Mouse (Mus musculus) testis, adult 2 months (tissue): ENCODE data around the gene Filip1l. TPM values are rescaled to one million over a fixed set of nuclear protein-coding genes. Genes with fewer than 3 reads are reported as not detected.

Experiments used
- H3K27ac ChIP-seq: fragments of 200-500 bp; 2 replicates; pipeline ENCODE4 v1.5.1; 2012; ENCODE audit warnings: low read depth, low read length; ENCODE audit not compliant: control insufficient read depth, insufficient read depth
- H3K27me3 ChIP-seq: fragments of 200-500 bp; 2 replicates; pipeline ENCODE4 v1.6.1; 2012; ENCODE audit warnings: mild to moderate bottlenecking, low read length, moderate library complexity; ENCODE audit not compliant: control insufficient read depth, insufficient read depth
- H3K36me3 ChIP-seq: fragments of 200-500 bp; 2 replicates; pipeline ENCODE4 v1.6.1; 2012; ENCODE audit warnings: mild to moderate bottlenecking, low read length; ENCODE audit not compliant: control insufficient read depth, insufficient read depth
- H3K4me1 ChIP-seq: fragments of 200-500 bp; 2 replicates; pipeline ENCODE4 v1.6.1; 2012; ENCODE audit warnings: low read length; ENCODE audit not compliant: control insufficient read depth, insufficient read depth
- H3K4me3 ChIP-seq: fragments of 200-500 bp; 2 replicates; pipeline ENCODE4 v1.5.1; 2012; ENCODE audit warnings: low read depth, mild to moderate bottlenecking, low read length, moderate library complexity, mixed read lengths; ENCODE audit not compliant: control insufficient read depth
- CTCF ChIP-seq: fragments of 200-500 bp; IDR thresholded peaks from 2 replicates; pipeline ENCODE4 v1.5.1; 2012; ENCODE audit warnings: low read depth, mild to moderate bottlenecking, inconsistent platforms, low read length, moderate library complexity; ENCODE audit not compliant: control insufficient read depth, insufficient read depth, insufficient replicate concordance
- POLR2A ChIP-seq: fragments of 200-500 bp; IDR thresholded peaks from 2 replicates; pipeline ENCODE4 v1.6.1; 2012; ENCODE audit warnings: low read depth, mild to moderate bottlenecking, inconsistent platforms, low read length, moderate library complexity; ENCODE audit not compliant: control insufficient read depth
- polyA plus RNA-seq: library from polyadenylated mRNA; depleted of rRNA; stranded (reverse); fragments of >200 nt; gene quantifications from 2 replicates; pipeline ENCODE4 v1.2.3, GENCODE M21; 2012

The Filip1l gene
- polyA plus RNA-seq, 1 experiment: 1.2 TPM

DNA sequence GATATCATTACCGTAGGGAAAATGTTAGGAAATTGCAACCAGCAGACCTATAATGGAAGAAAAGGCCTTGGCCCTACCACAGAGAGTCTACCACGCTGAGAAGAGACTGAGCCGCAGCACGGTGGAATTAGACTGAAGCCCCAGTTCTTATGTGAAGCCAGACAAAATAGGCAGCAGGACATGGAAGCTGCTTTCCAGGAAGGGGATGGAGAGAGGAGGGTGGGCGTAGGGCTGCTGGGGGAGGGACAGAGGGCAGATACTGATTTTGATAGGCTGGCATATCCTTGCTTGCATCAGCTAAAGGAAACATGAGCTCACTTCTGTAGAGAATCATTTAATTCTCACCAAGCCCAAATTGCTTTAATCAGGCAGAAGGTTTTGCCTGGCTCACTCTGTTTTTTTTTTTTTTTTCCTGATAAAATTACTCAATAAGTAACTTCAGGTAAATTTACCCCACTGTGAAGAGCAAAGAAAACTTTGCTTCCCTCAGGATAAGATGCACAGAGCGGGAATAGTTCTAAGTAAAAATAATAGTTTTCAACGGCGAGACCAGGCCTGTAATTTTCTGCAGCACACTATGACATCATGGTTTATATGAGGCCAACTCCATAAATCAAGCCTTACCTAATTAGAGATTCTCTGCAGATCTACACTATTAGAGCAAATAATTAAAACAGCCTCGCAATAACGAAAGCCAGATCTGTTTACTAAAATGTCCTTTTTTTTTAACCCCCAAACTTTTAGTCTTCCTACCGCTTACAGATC is 84.8 kb downstream of the Filip1l start:
- Histone ChIP-seq H3K27ac (no peak overlapping the region), H3K27me3 (no peaks in the 10 kb centered on the region), H3K4me3 (no peak overlapping the region), H3K36me3 (no peaks in the 10 kb centered on the region), H3K4me1 (no peaks in the 10 kb centered on the region)
- TF ChIP-seq POLR2A: no peak
- no peak for TF ChIP-seq CTCF

DNA sequence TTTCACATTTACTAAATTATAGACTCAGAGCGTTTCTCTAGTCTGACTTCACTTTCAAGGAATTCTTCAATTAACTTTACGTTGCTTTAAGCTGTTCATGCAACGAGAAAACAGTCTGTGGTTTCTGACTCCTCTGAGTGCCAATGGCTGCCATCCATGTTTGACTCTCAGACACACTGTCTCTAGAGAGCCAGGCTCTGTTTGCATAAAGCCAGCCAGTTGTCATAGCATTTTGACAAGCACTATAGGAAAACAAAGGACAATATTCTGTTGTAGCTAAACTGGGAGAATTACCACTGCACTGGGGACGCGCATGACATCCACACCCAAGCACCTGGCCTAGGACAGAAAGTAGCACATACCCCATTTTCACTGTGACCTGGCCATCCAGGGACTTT is 85.4 kb downstream of the Filip1l start:
- no peaks in the 10 kb centered on the region for H3K27me3 ChIP-seq
- H3K27ac ChIP-seq: no peak overlapping the region
- H3K4me1 ChIP-seq: no peaks in the 10 kb centered on the region
- TF ChIP-seq CTCF: no peak
- no peaks in the 10 kb centered on the region for H3K36me3 ChIP-seq
- H3K4me3 ChIP-seq: no peak overlapping the region

DNA sequence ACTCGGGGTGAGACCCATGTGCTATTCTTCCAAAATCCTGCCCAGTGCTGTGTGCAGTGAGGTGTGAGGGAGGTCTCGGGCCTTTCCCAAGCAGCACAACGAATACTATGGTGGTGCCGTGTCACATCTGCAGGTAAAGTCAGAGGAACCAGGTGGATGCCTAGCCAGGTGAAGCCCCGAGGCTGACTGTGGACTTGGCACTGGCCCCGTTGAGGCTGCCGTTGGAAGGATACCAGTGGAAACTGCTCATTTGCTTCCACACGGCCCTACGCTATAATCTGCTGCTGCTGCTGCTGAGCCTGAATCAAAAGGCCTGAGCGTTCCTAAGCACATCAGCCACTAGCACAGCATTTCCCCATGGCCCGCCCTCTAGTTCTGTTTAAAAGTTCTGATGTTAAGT is 86.3 kb downstream of the Filip1l start:
- no peaks in the 10 kb centered on the region for H3K36me3 ChIP-seq
- no peaks in the 10 kb centered on the region for H3K4me1 ChIP-seq
- TF ChIP-seq CTCF: no peak
- no peak for TF ChIP-seq POLR2A
- no peak overlapping the region for H3K27ac ChIP-seq
- no peak overlapping the region for H3K4me3 ChIP-seq
- no peaks in the 10 kb centered on the region for H3K27me3 ChIP-seq

DNA sequence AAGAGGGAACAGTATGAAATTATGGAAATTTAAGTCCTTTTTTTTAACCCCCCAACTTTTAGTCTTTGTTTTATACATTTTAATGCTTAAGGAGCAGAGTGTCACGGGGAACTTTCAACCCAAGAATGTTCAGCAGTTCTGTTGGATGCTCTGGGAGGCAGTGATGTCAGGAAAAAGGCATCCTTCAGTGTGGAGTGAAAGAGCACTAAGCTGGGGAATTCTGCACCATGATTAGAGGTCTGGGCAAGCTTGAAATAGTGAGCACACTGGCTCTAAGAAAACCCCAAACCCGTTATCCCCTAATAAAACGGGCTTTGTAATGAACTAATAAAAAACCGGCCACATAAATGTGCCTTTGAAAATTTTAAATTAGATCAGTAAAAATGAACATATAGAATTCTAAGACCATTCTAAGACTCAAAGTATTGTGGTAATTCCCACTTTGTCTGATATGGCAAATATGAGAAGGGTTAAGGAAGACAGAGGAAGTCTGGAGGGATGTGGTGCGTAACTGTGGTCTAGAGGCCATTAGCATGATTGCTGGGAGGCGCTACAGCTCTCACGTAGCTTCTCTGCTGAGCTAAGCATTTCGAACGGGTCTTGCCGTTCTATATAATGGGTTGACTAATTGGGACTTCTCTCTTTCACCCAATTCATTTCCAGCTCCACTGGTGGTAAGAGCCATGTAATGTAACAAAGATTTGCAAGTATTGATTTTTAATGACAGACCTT is 88.0 kb downstream of the Filip1l start:
- H3K4me1 ChIP-seq: no peaks in the 10 kb centered on the region
- TF ChIP-seq POLR2A: no peak
- TF ChIP-seq CTCF: no peak

DNA sequence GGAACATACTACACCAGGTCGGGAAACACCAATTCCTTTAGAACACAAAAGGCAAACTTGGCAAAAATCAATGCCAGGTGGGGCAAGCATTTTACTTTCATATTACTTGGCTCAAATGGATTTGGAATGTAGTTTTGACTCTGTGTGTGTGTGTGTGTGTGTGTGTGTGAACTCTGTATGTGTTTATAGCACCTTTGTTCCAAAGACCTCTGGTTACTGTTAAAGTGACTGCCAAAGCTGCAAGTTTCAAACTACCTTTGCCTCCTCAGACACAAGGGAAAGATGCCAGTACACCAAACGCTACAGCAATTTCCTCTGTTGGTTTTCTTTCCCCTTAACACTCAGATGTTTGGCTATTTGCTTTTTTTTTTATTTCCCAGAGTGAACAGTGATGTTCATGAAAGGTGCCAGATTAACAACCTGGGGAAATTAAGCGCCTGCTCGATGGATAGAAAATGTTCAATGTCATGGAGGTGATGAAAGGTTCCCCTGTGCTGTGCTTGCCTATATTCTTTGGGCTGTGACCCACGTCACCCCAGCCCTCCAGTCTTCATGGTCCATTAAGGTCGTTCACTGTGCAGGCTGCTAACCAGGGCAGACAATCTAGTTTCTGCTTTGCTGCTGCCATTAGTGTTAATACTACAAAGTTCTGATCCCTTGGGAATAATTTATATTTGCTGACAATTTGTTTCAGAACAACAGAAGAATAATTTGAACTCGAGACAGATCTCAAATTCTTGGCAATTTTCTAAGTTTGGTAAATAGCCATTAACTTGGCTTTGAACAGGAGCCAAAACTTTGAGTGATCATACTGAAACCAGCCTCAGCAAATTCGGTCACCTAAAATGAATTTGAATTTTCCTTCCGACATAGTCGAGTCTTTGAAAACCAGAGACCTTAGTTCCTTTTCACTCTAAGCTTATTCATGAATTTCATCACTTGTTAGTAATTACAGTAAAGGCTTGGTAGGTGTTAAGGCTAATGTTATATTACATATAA is 92.5 kb downstream of the Filip1l start:
- no peaks in the 10 kb centered on the region for H3K36me3 ChIP-seq
- H3K4me3 ChIP-seq: no peak overlapping the region
- H3K27me3 ChIP-seq: no peaks in the 10 kb centered on the region
- H3K27ac ChIP-seq: no peak overlapping the region
- H3K4me1 ChIP-seq: no peaks in the 10 kb centered on the region
- TF ChIP-seq POLR2A (no peak), CTCF (no peak)

More for the DNA sequence above, 88.0 kb downstream of the Filip1l start:
- Histone ChIP-seq H3K36me3 (no peaks in the 10 kb centered on the region), H3K27ac (no peak overlapping the region), H3K27me3 (no peaks in the 10 kb centered on the region), H3K4me3 (no peak overlapping the region)

DNA sequence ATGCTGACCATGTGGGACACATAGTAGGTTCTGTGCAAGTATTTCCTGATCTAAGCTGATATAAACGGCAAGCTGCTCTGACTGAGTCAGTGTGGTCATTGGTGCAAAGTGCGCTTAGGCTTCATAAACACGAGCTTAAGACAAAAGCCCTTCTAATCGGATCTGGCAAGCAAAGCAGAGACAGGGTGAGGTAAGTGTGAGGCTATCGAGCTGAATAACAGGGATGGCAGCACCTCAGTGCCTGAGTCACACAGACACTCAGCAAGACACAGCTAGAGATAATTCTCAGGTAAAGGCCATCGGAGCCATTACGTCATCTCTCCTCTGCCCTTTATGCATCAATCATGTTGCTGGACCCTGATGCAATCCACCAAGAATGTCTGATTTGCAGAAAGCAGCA is 100.1 kb downstream of the Filip1l start:
- Histone ChIP-seq H3K36me3 (no peaks in the 10 kb centered on the region), H3K4me1 (no peaks in the 10 kb centered on the region), H3K27ac (no peak overlapping the region), H3K4me3 (no peak overlapping the region), H3K27me3 (no peaks in the 10 kb centered on the region)
- no peak for TF ChIP-seq CTCF
- no peak for TF ChIP-seq POLR2A
